Mouse (Mus musculus): ENCODE data around the gene Gap43. TPM values are rescaled to one million over a fixed set of nuclear protein-coding genes. Genes with fewer than 3 reads are reported as not detected.

Gap43 gene
- 0.18 and 0.70 TPM in 2 replicates for polyA plus RNA-seq (2012; rRNA removed)

DNA sequence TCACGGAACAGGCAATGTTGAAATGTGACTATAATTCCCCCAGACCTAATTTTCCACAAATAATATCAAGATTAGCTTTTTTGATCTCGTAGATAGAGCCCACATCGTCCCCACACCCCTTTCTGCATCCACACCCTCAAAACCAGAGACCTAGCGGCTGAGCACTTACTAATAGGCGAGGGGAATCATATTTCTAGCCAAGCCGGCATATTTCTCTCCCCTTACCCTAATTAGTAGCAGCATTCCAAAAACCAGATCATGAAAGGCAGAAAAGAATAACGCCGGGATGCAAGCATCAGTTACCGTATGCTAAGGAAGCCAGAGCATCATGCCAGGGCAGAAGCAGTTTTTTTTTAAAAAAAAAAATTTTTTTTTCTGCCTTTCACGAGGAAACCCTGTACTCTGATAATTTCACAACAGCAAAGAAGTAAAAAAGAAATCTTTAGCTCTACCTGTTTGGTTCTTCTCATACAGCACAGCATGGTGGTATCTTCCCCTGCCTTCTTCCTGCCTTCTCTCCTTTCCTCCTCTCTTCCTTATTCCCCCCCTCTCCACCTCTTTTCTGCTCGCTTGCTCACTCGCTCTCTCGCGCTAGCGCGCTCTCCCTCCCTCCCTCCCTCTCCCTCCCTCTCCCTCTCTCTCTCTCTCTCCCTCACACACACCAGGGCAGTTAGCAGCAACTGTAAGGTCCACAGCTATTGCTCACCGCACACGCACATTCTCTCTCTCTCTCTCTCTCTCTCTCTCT, at the start of gene Gap43:
TSS of gene Gap43 (minus strand) at position 631 of the 748 bp plus-strand sequence.
- no peaks in the 10 kb centered on the region; the same call in 1 of the 2 replicates for H3K27me3 ChIP-seq (replicated peaks; ENCODE audit: control insufficient read depth, insufficient read depth, low read length)
- no peak within 1 kb of the TSS for H3K4me3 ChIP-seq (ENCODE audit: insufficient read depth, low read depth, low read length)
- 2% methylated on average over 18 of the region's 18 CpGs for WGBS
- DNase-seq: no peak
- H3K27ac ChIP-seq (ENCODE audit: insufficient read depth, low read depth, low read length): no peak within 1 kb of the TSS
- TF ChIP-seq CTCF (conservative IDR thresholded peaks at IDR 0.05; ENCODE audit: insufficient read depth, insufficient read length, low read depth, low read length): no peak
- TF ChIP-seq POLR2A (IDR thresholded peaks at IDR 0.05; ENCODE audit: low read depth, low read length): no peak
- H3K36me3 ChIP-seq (ENCODE audit: control insufficient read depth, insufficient read depth, low read length): no peaks in the 10 kb centered on the region
- no peaks in the 10 kb centered on the region for H3K4me1 ChIP-seq (ENCODE audit: control insufficient read depth, insufficient read depth, low read length)

- WGBS: 38% methylated on average over 4 of the region's 4 CpGs
- Histone ChIP-seq H3K36me3 (ENCODE audit: control insufficient read depth, insufficient read depth, low read length) (no peaks in the 10 kb centered on the region), H3K27me3 (replicated peaks; ENCODE audit: control insufficient read depth, insufficient read depth, low read length) (no peaks in the 10 kb centered on the region), H3K4me3 (ENCODE audit: insufficient read depth, low read depth, low read length) (no peak overlapping the region), H3K4me1 (ENCODE audit: control insufficient read depth, insufficient read depth, low read length) (no peaks in the 10 kb centered on the region), H3K27ac (ENCODE audit: insufficient read depth, low read depth, low read length) (no peak overlapping the region)
- TF ChIP-seq CTCF (conservative IDR thresholded peaks at IDR 0.05; ENCODE audit: insufficient read depth, insufficient read length, low read depth, low read length) (no peak), POLR2A (IDR thresholded peaks at IDR 0.05; ENCODE audit: low read depth, low read length) (no peak)
- DNase-seq: no peak
Observed at GRCm38 (mm10) chr16:42381328-42381838, 40.9 kb upstream of the Gap43 start.

DNA sequence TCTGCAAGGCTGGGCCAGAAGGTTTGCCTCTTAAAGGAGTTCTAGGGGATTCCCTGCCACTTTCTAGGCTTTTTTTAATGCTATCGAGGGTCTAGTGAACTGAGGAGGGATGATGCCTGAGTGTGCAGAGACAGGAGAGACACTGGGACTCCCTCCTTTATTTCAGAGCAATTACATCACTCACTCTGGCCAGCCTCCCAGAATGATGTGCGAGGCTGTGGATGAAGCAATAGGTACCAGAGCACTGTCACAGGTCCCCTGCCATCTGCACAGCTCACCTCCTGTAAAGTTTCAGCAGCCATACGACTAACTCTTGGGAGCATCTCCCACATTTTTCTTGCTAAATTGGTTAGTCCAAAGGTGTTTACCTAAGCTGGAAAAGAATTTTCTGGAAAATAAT, 40.2 kb upstream of the Gap43 start:
- Histone ChIP-seq H3K36me3 (ENCODE audit: control insufficient read depth, insufficient read depth, low read length) (no peaks in the 10 kb centered on the region), H3K4me3 (ENCODE audit: insufficient read depth, low read depth, low read length) (no peak overlapping the region), H3K27ac (ENCODE audit: insufficient read depth, low read depth, low read length) (no peak overlapping the region), H3K4me1 (ENCODE audit: control insufficient read depth, insufficient read depth, low read length) (no peaks in the 10 kb centered on the region), H3K27me3 (replicated peaks; ENCODE audit: control insufficient read depth, insufficient read depth, low read length) (no peaks in the 10 kb centered on the region)
- WGBS: 64% methylated on average over 3 of the region's 3 CpGs
- DNase-seq: no peak
- TF ChIP-seq POLR2A (IDR thresholded peaks at IDR 0.05; ENCODE audit: low read depth, low read length) (no peak), CTCF (conservative IDR thresholded peaks at IDR 0.05; ENCODE audit: insufficient read depth, insufficient read length, low read depth, low read length) (no peak)

DNA sequence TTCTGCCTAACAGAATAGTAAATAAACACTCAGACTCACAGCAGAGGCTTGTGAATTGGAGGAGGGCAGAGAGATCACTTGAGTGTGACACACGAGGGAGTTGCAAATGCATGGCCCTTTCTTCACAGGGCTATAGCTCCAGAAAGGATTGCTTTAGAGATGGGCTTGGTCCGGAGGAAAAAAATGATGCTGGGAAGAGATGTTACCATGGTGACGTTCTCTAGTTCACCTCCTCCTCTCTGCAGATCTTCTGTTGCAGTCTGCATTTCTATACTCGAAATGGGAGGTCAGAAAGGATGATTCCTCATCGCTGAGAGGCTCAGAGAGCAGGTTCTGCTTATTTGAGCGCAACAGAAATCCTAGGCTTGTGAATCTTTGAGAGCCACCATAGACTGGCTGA, 29.7 kb upstream of the Gap43 start:
- no peaks in the 10 kb centered on the region for H3K36me3 ChIP-seq (ENCODE audit: control insufficient read depth, insufficient read depth, low read length)
- no peak for TF ChIP-seq POLR2A (IDR thresholded peaks at IDR 0.05; ENCODE audit: low read depth, low read length)
- no peak for TF ChIP-seq CTCF (conservative IDR thresholded peaks at IDR 0.05; ENCODE audit: insufficient read depth, insufficient read length, low read depth, low read length)
- H3K4me1 ChIP-seq (ENCODE audit: control insufficient read depth, insufficient read depth, low read length): no peaks in the 10 kb centered on the region
- no peak overlapping the region for H3K27ac ChIP-seq (ENCODE audit: insufficient read depth, low read depth, low read length)
- 61% methylated on average over 6 of the region's 6 CpGs for WGBS
- no peak overlapping the region for H3K4me3 ChIP-seq (ENCODE audit: insufficient read depth, low read depth, low read length)
- H3K27me3 ChIP-seq (replicated peaks; ENCODE audit: control insufficient read depth, insufficient read depth, low read length): no peaks in the 10 kb centered on the region
- no peak for DNase-seq

GRCm38 (mm10) chr16:42369346-42369745, 28.9 kb upstream of the Gap43 start:
- no peaks in the 10 kb centered on the region for H3K27me3 ChIP-seq (replicated peaks; ENCODE audit: control insufficient read depth, insufficient read depth, low read length)
- WGBS: 79% methylated on average over 6 of the region's 6 CpGs
- H3K27ac ChIP-seq (ENCODE audit: insufficient read depth, low read depth, low read length): no peak overlapping the region
- DNase-seq: no peak
- no peaks in the 10 kb centered on the region for H3K4me1 ChIP-seq (ENCODE audit: control insufficient read depth, insufficient read depth, low read length)
- H3K36me3 ChIP-seq (ENCODE audit: control insufficient read depth, insufficient read depth, low read length): no peaks in the 10 kb centered on the region
- TF ChIP-seq POLR2A (IDR thresholded peaks at IDR 0.05; ENCODE audit: low read depth, low read length) (no peak), CTCF (conservative IDR thresholded peaks at IDR 0.05; ENCODE audit: insufficient read depth, insufficient read length, low read depth, low read length) (no peak)
- H3K4me3 ChIP-seq (ENCODE audit: insufficient read depth, low read depth, low read length): no peak overlapping the region

- Histone ChIP-seq H3K36me3 (ENCODE audit: control insufficient read depth, insufficient read depth, low read length) (no peaks in the 10 kb centered on the region), H3K27ac (ENCODE audit: insufficient read depth, low read depth, low read length) (no peak overlapping the region), H3K4me1 (ENCODE audit: control insufficient read depth, insufficient read depth, low read length) (no peaks in the 10 kb centered on the region), H3K27me3 (replicated peaks; ENCODE audit: control insufficient read depth, insufficient read depth, low read length) (no peaks in the 10 kb centered on the region), H3K4me3 (ENCODE audit: insufficient read depth, low read depth, low read length) (no peak overlapping the region)
- WGBS: 94% methylated on average over 4 of the region's 4 CpGs
- no peak for TF ChIP-seq POLR2A (IDR thresholded peaks at IDR 0.05; ENCODE audit: low read depth, low read length)
- DNase-seq: no peak
Observed at GRCm38 (mm10) chr16:42360061-42360460, 19.6 kb upstream of the Gap43 start.

- Histone ChIP-seq H3K4me3 (ENCODE audit: insufficient read depth, low read depth, low read length) (no peak overlapping the region), H3K27me3 (replicated peaks; ENCODE audit: control insufficient read depth, insufficient read depth, low read length) (no peaks in the 10 kb centered on the region), H3K27ac (ENCODE audit: insufficient read depth, low read depth, low read length) (no peak overlapping the region), H3K4me1 (ENCODE audit: control insufficient read depth, insufficient read depth, low read length) (no peaks in the 10 kb centered on the region), H3K36me3 (ENCODE audit: control insufficient read depth, insufficient read depth, low read length) (no peaks in the 10 kb centered on the region)
- WGBS: 90% methylated on average over 4 of the region's 4 CpGs
- TF ChIP-seq CTCF (conservative IDR thresholded peaks at IDR 0.05; ENCODE audit: insufficient read depth, insufficient read length, low read depth, low read length) (no peak), POLR2A (IDR thresholded peaks at IDR 0.05; ENCODE audit: low read depth, low read length) (no peak)
- DNase-seq: no peak
Observed at GRCm38 (mm10) chr16:42358058-42358457, 17.6 kb upstream of the Gap43 start.

Measured in kidney, adult 2 months (tissue).